Mouse (Mus musculus) lung, adult 18-20 months (tissue): Measurements from ENCODE around the gene Minpp1.

Experiments used
- DNase-seq, 2 experiments: peaks; one replicate each; pipeline ENCODE4 v3.0.0; 2022; ENCODE audit warnings: mixed read lengths in 2 of 2

Gene Minpp1

GRCm38 (mm10) chr19:32489166-32489895, 3.8 kb downstream of the Minpp1 start:
- DNase-seq: no peak

GRCm38 (mm10) chr19:32490976-32491375, 5.4 kb downstream of the Minpp1 start:
- DNase-seq: no peak

- DNase-seq: no peak
These were observed 6.8 kb downstream of the Minpp1 start for GRCm38 (mm10) chr19:32492339-32492738.

GRCm38 (mm10) chr19:32492981-32493380, 7.4 kb downstream of the Minpp1 start:
- DNase-seq: no peak

GRCm38 (mm10) chr19:32493471-32493870, 7.9 kb downstream of the Minpp1 start:
- DNase-seq: no peak

GRCm38 (mm10) chr19:32494611-32495010, 9.0 kb downstream of the Minpp1 start:
- DNase-seq: no peak

- DNase-seq: no peak
These were observed 9.5 kb downstream of the Minpp1 start for GRCm38 (mm10) chr19:32495034-32495433.

- no peak for DNase-seq
These were observed 11.8 kb downstream of the Minpp1 start for GRCm38 (mm10) chr19:32497411-32497810.

- no peak for DNase-seq
These were observed 12.4 kb downstream of the Minpp1 start for GRCm38 (mm10) chr19:32498002-32498401.

- no peak for DNase-seq
These were observed 15.8 kb downstream of the Minpp1 start for GRCm38 (mm10) chr19:32501414-32501813.

GRCm38 (mm10) chr19:32506081-32506480, 20.5 kb downstream of the Minpp1 start:
- no peak for DNase-seq

GRCm38 (mm10) chr19:32506514-32506913, 20.9 kb downstream of the Minpp1 start:
- DNase-seq: peak in 1 of 2 experiments; percentile 24

GRCm38 (mm10) chr19:32507100-32507499, 21.5 kb downstream of the Minpp1 start:
- DNase-seq: no peak

- peak in 1 of 2 experiments; percentile 32 for DNase-seq
These were observed 22.0 kb downstream of the Minpp1 start for GRCm38 (mm10) chr19:32507526-32507925.

- DNase-seq: no peak
These were observed 24.7 kb downstream of the Minpp1 start for GRCm38 (mm10) chr19:32510267-32510666.

GRCm38 (mm10) chr19:32510962-32511361, 25.4 kb downstream of the Minpp1 start:
- DNase-seq: no peak

- no peak for DNase-seq
These were observed 26.9 kb downstream of the Minpp1 start for GRCm38 (mm10) chr19:32512518-32512917.

GRCm38 (mm10) chr19:32516575-32516974, 31.0 kb downstream of the Minpp1 start:
- no peak for DNase-seq

- no peak for DNase-seq
These were observed 35.9 kb downstream of the Minpp1 start for GRCm38 (mm10) chr19:32521446-32521845.

- DNase-seq: no peak
These were observed 36.7 kb downstream of the Minpp1 start for GRCm38 (mm10) chr19:32522247-32522646.

GRCm38 (mm10) chr19:32522753-32523307, 37.3 kb downstream of the Minpp1 start:
- DNase-seq: no peak

- no peak for DNase-seq
These were observed 38.4 kb downstream of the Minpp1 start for GRCm38 (mm10) chr19:32523769-32524515.

GRCm38 (mm10) chr19:32524516-32524860, 38.9 kb downstream of the Minpp1 start:
- no peak for DNase-seq

GRCm38 (mm10) chr19:32527139-32527538, 41.6 kb downstream of the Minpp1 start:
- DNase-seq: no peak
